Mouse (Mus musculus): ENCODE results near the gene Rrp36.

GRCm38 (mm10) chr17:46712442-46712841 is 38.3 kb upstream of the Rrp36 start:
- no peak for TF ChIP-seq CTCF (IDR thresholded peaks at IDR 0.05; ENCODE audit: low read depth, low read length)
- no peak for TF ChIP-seq POLR2A (IDR thresholded peaks at IDR 0.05; ENCODE audit: insufficient read depth, low read length)
